Mouse (Mus musculus): ENCODE data around the gene Clasp1. TPM values are rescaled to one million over a fixed set of nuclear protein-coding genes. Genes with fewer than 3 reads are reported as not detected.

The Clasp1 gene
- polyA plus RNA-seq, 1 experiment from 2014 or later: 117 TPM

DNA sequence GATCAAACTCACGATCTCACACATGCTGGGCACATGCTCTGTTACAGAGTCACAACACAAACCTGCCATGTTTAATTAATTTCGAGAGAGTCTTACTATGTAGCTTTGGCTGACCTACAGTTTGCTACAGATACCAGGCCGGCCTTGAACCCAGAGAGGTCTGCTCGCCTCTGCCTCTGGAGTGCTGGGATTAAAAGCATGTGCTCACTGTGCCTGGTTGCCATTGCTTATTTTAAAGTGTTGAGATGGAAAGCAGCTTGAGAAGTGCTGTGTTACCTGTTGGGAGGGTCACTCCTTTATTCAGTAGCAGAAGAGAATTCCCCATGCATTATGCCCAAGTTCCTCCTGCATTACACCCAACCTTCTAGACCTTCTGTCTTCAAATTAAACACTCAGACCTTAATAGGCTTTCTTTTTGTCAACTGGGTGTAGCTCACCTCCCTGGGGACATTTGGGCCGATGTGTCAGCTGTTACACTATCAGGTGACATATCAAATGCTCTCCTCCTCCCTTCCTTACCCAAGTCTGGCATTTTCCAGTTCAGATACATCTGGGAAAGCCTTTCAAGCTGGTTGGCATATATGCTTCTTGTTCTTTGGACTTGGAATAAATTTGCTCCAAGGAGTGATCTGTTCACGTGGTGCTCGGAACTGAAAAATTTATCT lies 18.9 kb downstream of the Clasp1 start:
- H3K27me3 ChIP-seq (ENCODE audit: control insufficient read depth, insufficient read depth, low read length): no peaks in the 10 kb centered on the region
- WGBS: 92% methylated on average over 7 of the region's 7 CpGs
- no peaks in the 10 kb centered on the region for H3K9me3 ChIP-seq (ENCODE audit: control insufficient read depth, low read length)
- H3K4me2 ChIP-seq (ENCODE audit: low read length): no peak overlapping the region
- no peak overlapping the region for H3K4me3 ChIP-seq (ENCODE audit: control insufficient read depth in 1 of 2, insufficient read depth in 1 of 2, low read depth in 1 of 2, low read length in 2 of 2)
- no peak overlapping the region for H3K27ac ChIP-seq (replicated peaks in 1 of 2; ENCODE audit: control insufficient read depth in 1 of 2, insufficient read depth in 1 of 2, low read depth in 2 of 2, low read length in 2 of 2)
- H3K4me1 ChIP-seq (ENCODE audit: control insufficient read depth in 2 of 2, insufficient read depth in 2 of 2, low read length in 2 of 2): peaks cover 7 to 21% of the 10 kb centered on the region in 2 experiments
- no peak overlapping the region for H3K9ac ChIP-seq (ENCODE audit: low read length)
- no peak for ATAC-seq (ENCODE audit: insufficient number of reproducible peaks, insufficient read depth, low FRiP score, low read depth)
- peaks cover 12% of the 10 kb centered on the region for H3K36me3 ChIP-seq (ENCODE audit: control insufficient read depth, insufficient read depth, low read length)

DNA sequence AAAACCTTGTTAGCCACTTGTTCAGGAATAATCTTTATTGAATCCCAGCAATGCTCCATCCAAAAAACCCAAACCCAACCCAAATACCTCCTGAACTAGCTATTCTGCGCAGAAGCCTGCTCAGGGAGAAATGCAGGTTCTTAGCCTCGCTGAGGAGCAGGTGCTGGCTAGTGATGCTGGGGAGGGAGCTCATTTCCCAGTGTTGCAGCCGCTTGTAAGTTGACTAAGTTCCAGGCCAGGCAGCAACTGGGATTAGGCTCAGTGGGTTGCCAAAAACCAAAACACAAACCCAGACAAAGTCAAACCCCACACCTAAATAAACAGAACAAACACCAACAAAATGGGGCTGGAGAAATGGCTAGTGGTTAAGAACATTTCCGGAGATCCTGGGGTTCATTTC lies 20.4 kb downstream of the Clasp1 start:
- peaks cover 12% of the 10 kb centered on the region for H3K36me3 ChIP-seq (ENCODE audit: control insufficient read depth, insufficient read depth, low read length)
- 84% methylated on average over 4 of the region's 4 CpGs for WGBS
- H3K9me3 ChIP-seq (ENCODE audit: control insufficient read depth, low read length): no peaks in the 10 kb centered on the region
- peaks cover 7 to 15% of the 10 kb centered on the region in 2 experiments for H3K4me1 ChIP-seq (ENCODE audit: control insufficient read depth in 2 of 2, insufficient read depth in 2 of 2, low read length in 2 of 2)
- H3K4me2 ChIP-seq (ENCODE audit: low read length): no peak overlapping the region
- ATAC-seq (ENCODE audit: insufficient number of reproducible peaks, insufficient read depth, low FRiP score, low read depth): no peak
- no peaks in the 10 kb centered on the region for H3K27me3 ChIP-seq (ENCODE audit: control insufficient read depth, insufficient read depth, low read length)
- H3K4me3 ChIP-seq (ENCODE audit: control insufficient read depth in 1 of 2, insufficient read depth in 1 of 2, low read depth in 1 of 2, low read length in 2 of 2): no peak overlapping the region
- H3K9ac ChIP-seq (ENCODE audit: low read length): no peak overlapping the region
- H3K27ac ChIP-seq (replicated peaks in 1 of 2; ENCODE audit: control insufficient read depth in 1 of 2, insufficient read depth in 1 of 2, low read depth in 2 of 2, low read length in 2 of 2): no peak overlapping the region

DNA sequence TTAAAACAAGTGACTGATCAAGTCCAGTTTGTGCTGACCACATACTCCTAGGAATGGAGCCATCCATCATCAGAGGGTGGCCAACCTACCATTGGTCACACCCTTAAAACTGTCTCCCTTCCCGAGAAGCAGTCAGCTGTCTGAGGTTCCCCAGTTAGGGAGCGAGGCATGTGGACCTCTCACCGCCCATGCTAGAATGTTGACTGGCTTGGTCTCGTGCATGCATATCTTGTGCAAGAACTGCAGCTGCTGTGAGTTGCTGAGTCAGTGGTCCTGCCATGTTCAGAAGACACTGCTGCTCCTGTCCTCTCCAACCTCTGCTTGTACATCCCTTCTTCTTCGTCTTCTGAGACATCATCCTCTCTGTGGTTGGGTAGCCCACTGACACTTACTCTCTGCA lies 22.0 kb downstream of the Clasp1 start:
- H3K4me2 ChIP-seq (ENCODE audit: low read length): no peak overlapping the region
- H3K9ac ChIP-seq (ENCODE audit: low read length): no peak overlapping the region
- H3K36me3 ChIP-seq (ENCODE audit: control insufficient read depth, insufficient read depth, low read length): peaks cover 12% of the 10 kb centered on the region
- H3K4me1 ChIP-seq (ENCODE audit: control insufficient read depth in 2 of 2, insufficient read depth in 2 of 2, low read length in 2 of 2): peaks cover 2 to 10% of the 10 kb centered on the region in 2 experiments
- ATAC-seq (ENCODE audit: insufficient number of reproducible peaks, insufficient read depth, low FRiP score, low read depth): no peak
- no peak overlapping the region for H3K4me3 ChIP-seq (ENCODE audit: control insufficient read depth in 1 of 2, insufficient read depth in 1 of 2, low read depth in 1 of 2, low read length in 2 of 2)
- no peaks in the 10 kb centered on the region for H3K27me3 ChIP-seq (ENCODE audit: control insufficient read depth, insufficient read depth, low read length)
- H3K9me3 ChIP-seq (ENCODE audit: control insufficient read depth, low read length): no peaks in the 10 kb centered on the region
- WGBS: 83% methylated on average over 5 of the region's 5 CpGs
- no peak overlapping the region for H3K27ac ChIP-seq (replicated peaks in 1 of 2; ENCODE audit: control insufficient read depth in 1 of 2, insufficient read depth in 1 of 2, low read depth in 2 of 2, low read length in 2 of 2)

DNA sequence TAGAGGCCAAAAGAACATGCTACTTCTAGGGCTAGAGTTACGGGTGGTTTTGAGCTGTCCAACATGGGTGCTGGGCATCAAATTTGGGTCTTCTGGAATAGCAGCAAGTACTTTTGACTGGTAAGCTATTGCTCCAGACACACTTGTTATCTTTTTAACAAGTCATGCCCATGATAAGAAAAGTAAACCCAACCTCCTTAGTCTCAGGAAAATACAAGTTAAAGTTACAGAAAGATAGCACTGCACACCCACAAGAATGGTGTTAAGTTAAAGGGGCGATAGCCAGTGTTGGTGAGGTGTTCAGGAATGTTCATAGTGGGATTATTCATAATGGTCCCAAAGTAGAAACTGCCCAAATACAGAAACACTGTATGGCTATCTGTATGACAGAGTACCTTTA lies 24.3 kb downstream of the Clasp1 start:
- H3K36me3 ChIP-seq (ENCODE audit: control insufficient read depth, insufficient read depth, low read length): peaks cover 18% of the 10 kb centered on the region
- H3K27me3 ChIP-seq (ENCODE audit: control insufficient read depth, insufficient read depth, low read length): no peaks in the 10 kb centered on the region
- 77% methylated on average over 2 of the region's 2 CpGs for WGBS
- H3K4me3 ChIP-seq (ENCODE audit: control insufficient read depth in 1 of 2, insufficient read depth in 1 of 2, low read depth in 1 of 2, low read length in 2 of 2): no peak overlapping the region
- peaks cover 0 to 10% of the 10 kb centered on the region in 2 experiments; a peak in 1 of 4 replicates for H3K4me1 ChIP-seq (ENCODE audit: control insufficient read depth in 2 of 2, insufficient read depth in 2 of 2, low read length in 2 of 2)
- H3K4me2 ChIP-seq (ENCODE audit: low read length): no peak overlapping the region
- no peak overlapping the region for H3K27ac ChIP-seq (replicated peaks in 1 of 2; ENCODE audit: control insufficient read depth in 1 of 2, insufficient read depth in 1 of 2, low read depth in 2 of 2, low read length in 2 of 2)
- H3K9ac ChIP-seq (ENCODE audit: low read length): no peak overlapping the region
- no peaks in the 10 kb centered on the region for H3K9me3 ChIP-seq (ENCODE audit: control insufficient read depth, low read length)
- no peak for ATAC-seq (ENCODE audit: insufficient number of reproducible peaks, insufficient read depth, low FRiP score, low read depth)

DNA sequence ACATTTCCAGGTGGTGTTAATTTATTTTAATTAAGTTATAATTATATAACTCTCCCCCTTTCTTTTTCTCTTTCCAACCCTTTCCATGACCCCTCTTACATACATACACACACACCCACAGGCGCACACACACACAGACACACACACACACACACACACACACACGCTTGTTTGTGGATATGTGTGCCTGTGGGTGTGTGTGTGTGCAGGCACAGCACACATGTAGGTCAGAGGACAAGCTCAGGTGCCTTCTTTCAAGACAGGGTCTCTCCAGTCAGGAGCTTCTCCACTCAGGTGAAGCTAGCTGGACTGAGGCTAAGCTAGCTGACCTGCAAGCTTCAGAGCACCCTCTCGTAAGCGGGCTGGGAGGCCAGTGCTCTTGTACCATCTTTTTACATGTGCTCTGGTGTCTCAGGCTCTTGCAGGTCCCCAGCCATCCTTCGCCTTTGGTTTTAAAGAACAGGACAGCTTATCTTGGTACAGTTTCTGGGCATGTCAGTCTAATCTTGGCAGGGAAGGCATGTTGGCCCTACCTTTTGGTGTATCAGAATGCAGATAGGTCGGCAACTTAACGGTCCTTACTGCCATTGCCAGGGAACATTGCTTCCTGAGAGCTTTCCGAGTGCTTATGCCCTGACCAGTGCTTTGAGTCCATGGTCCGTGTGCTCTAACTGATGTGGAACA lies 28.3 kb downstream of the Clasp1 start:
- H3K9ac ChIP-seq (ENCODE audit: low read length): no peak overlapping the region
- no peak overlapping the region for H3K27ac ChIP-seq (replicated peaks in 1 of 2; ENCODE audit: control insufficient read depth in 1 of 2, insufficient read depth in 1 of 2, low read depth in 2 of 2, low read length in 2 of 2)
- no peak overlapping the region for H3K4me3 ChIP-seq (ENCODE audit: control insufficient read depth in 1 of 2, insufficient read depth in 1 of 2, low read depth in 1 of 2, low read length in 2 of 2)
- WGBS: 85% methylated on average over 9 of the region's 9 CpGs
- H3K4me2 ChIP-seq (ENCODE audit: low read length): no peak overlapping the region
- peaks cover 30% of the 10 kb centered on the region for H3K36me3 ChIP-seq (ENCODE audit: control insufficient read depth, insufficient read depth, low read length)
- peaks cover 0 to 10% of the 10 kb centered on the region in 2 experiments; a peak in 2 of 4 replicates for H3K4me1 ChIP-seq (ENCODE audit: control insufficient read depth in 2 of 2, insufficient read depth in 2 of 2, low read length in 2 of 2)
- ATAC-seq (ENCODE audit: insufficient number of reproducible peaks, insufficient read depth, low FRiP score, low read depth): no peak
- no peaks in the 10 kb centered on the region for H3K27me3 ChIP-seq (ENCODE audit: control insufficient read depth, insufficient read depth, low read length)
- no peaks in the 10 kb centered on the region for H3K9me3 ChIP-seq (ENCODE audit: control insufficient read depth, low read length)

DNA sequence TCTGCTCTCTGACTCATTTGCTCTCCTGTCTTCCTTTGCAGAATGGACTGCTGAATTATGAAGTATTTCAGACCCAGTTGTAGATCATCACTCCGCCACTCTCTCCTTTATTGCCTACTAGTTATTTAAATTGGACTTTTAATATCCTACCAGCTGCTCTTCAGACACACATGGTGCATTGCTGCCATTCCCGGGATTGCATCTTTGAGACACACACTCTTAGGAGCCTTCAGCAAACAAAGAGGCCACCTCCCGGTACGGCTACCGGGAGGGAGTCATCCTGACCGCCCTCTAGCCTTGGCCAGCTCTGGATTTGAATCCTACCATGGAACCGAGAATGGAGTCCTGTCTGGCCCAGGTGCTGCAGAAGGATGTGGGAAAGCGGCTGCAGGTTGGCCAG lies 30.5 kb downstream of the Clasp1 start:
- no peak overlapping the region for H3K4me3 ChIP-seq (ENCODE audit: control insufficient read depth in 1 of 2, insufficient read depth in 1 of 2, low read depth in 1 of 2, low read length in 2 of 2)
- no peak overlapping the region for H3K9ac ChIP-seq (ENCODE audit: low read length)
- WGBS: 85% methylated on average over 8 of the region's 8 CpGs
- H3K27ac ChIP-seq (replicated peaks in 1 of 2; ENCODE audit: control insufficient read depth in 1 of 2, insufficient read depth in 1 of 2, low read depth in 2 of 2, low read length in 2 of 2): no peak overlapping the region
- ATAC-seq (ENCODE audit: insufficient number of reproducible peaks, insufficient read depth, low FRiP score, low read depth): no peak
- peaks cover 45% of the 10 kb centered on the region for H3K36me3 ChIP-seq (ENCODE audit: control insufficient read depth, insufficient read depth, low read length)
- no peaks in the 10 kb centered on the region for H3K9me3 ChIP-seq (ENCODE audit: control insufficient read depth, low read length)
- H3K4me2 ChIP-seq (ENCODE audit: low read length): no peak overlapping the region
- H3K4me1 ChIP-seq (ENCODE audit: control insufficient read depth in 2 of 2, insufficient read depth in 2 of 2, low read length in 2 of 2): peaks cover 0 to 10% of the 10 kb centered on the region in 2 experiments; a peak in 2 of 4 replicates
- no peaks in the 10 kb centered on the region for H3K27me3 ChIP-seq (ENCODE audit: control insufficient read depth, insufficient read depth, low read length)

DNA sequence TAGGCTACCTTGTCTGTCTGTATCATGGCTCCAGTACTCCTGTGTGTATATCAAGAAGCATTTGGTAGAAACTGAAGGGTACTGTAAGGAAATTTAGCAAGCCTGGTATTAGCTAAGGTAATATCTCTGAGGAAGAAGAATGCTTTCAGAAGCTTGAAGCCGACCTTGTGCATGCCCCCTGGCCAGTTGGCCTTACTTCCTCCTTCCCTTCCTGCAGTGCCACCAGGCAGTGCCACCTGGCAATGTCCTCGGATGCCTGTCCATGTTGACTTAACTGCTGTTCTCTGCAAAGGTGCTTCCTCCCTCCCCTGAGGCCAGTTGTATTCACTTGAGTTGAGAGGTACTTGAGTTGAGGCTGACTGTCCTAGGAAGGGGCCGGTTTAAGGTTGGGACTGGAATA lies 32.3 kb downstream of the Clasp1 start:
- H3K36me3 ChIP-seq (ENCODE audit: control insufficient read depth, insufficient read depth, low read length): peaks cover 59% of the 10 kb centered on the region
- H3K27ac ChIP-seq (replicated peaks in 1 of 2; ENCODE audit: control insufficient read depth in 1 of 2, insufficient read depth in 1 of 2, low read depth in 2 of 2, low read length in 2 of 2): no peak overlapping the region
- H3K4me1 ChIP-seq (ENCODE audit: control insufficient read depth in 2 of 2, insufficient read depth in 2 of 2, low read length in 2 of 2): peaks cover 0 to 4% of the 10 kb centered on the region in 2 experiments; a peak in 2 of 4 replicates
- no peak overlapping the region for H3K9ac ChIP-seq (ENCODE audit: low read length)
- H3K27me3 ChIP-seq (ENCODE audit: control insufficient read depth, insufficient read depth, low read length): no peaks in the 10 kb centered on the region
- 67% methylated on average over 3 of the region's 3 CpGs for WGBS
- no peak overlapping the region for H3K4me2 ChIP-seq (ENCODE audit: low read length)
- ATAC-seq (ENCODE audit: insufficient number of reproducible peaks, insufficient read depth, low FRiP score, low read depth): no peak
- H3K9me3 ChIP-seq (ENCODE audit: control insufficient read depth, low read length): no peaks in the 10 kb centered on the region
- H3K4me3 ChIP-seq (ENCODE audit: control insufficient read depth in 1 of 2, insufficient read depth in 1 of 2, low read depth in 1 of 2, low read length in 2 of 2): no peak overlapping the region
